Mouse (Mus musculus): Measurements from ENCODE around the gene Tuba4a.

DNA sequence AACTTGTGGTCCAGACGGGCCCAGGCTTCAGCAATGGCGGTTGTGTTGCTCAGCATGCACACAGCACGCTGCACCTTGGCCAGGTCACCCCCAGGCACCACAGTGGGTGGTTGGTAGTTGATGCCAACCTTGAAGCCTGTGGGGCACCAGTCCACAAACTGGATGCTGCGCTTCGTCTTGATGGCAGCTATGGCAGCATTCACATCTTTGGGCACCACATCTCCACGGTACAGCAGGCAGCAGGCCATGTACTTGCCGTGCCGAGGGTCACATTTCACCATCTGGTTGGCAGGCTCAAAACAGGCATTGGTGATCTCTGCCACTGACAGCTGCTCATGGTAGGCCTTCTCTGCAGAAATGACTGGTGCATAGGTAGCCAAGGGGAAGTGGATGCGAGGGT is 3.9 kb downstream of the Tuba4a start:
- TF ChIP-seq CTCF (IDR thresholded peaks at IDR 0.05; ENCODE audit: borderline replicate concordance, insufficient read depth, low read depth, low read length) (no peak), POLR2A (IDR thresholded peaks at IDR 0.05; ENCODE audit: borderline replicate concordance, insufficient read depth, low read length) (no peak)
